Mouse (Mus musculus) T-helper 2 cell (primary cell): Measurements from ENCODE around the gene Olfr811.

ENCODE experiments used
- in situ Hi-C: fragments of 300-600 bp; cut with MboI, MseI; formaldehyde crosslinking; loops from one replicate; pipeline ENCODE4 v1.15.1; 2025; ENCODE audit warnings: high pct_unique_total_duplicates

Olfr811 gene

GRCm38 (mm10) chr10:129804296-129804695 lies at the start of gene Olfr811:
Gene Olfr811, minus strand, starts transcription at chr10:129804396.
- in situ Hi-C loops = no loop called here

DNA sequence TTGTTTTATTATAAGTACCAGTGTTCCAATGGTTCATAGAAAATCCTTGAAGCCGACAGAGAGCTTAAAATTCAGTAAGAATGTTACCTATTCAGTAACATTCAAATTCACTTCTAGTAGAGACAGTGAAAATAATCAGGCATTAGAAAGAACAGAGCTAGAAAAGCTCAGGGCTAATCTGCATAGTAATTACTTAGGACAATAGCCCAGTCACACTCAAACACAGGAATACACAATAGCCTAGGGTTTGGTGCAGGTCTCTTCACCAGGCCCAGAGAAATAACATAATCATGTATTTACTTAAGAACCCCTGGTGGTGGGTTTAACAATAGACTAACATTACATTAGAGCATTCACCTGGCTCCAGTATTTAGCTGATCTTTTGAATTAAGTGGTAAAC lies 43.1 kb upstream of the Olfr811 start:
- in situ Hi-C loops = no loop called here

DNA sequence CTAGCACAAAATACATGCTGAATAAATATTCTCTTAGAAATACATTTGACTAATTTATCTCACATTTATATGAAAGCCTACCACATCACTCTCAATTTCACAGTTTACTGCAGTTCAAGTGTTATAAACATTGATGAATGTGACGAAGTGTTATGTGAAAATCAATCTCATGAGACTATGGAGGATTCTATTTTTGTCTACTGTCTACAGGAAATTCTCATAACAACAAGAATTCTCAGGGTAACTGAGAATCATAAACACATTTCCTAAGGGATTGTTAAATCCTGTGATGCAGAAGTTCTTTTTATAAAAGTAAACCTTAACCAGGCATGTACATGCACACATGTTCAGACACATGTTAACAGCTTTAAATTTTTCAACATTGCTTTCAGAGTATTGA lies 41.8 kb upstream of the Olfr811 start, which contains the start of gene Olfr812:
Gene Olfr812, minus strand, starts transcription at position 101 of the 400 bp plus-strand sequence.
- in situ Hi-C loops = no loop called here

DNA sequence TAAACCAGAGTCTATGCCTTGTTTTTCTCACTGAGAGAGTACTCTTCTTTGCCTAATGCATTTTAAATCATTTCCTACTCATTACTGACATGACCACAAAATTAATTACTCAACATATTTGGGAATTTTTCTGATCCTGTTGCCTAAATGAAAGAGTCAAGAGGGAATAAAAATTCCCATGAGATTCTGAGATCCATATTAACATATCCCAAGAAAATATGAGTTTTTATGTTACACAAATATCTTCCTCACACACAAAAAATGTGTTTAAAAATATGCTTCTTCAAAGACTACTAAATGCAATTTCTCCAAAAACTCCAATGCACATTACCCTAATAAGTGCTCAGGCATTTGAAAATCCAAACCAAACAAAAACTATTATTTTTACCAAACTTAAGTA lies 9.4 kb downstream of the Olfr811 start, which contains the start of gene Olfr810:
Gene Olfr810, minus strand, starts transcription at position 101 of the 400 bp plus-strand sequence.
- in situ Hi-C loops = loop anchor here (10.0 kb wide), 1 partner anchor 160 kb away; the partner anchor contains the start of gene Olfr799

GRCm38 (mm10) chr10:129778123-129778522 lies 26.1 kb downstream of the Olfr811 start:
- in situ Hi-C loops = no loop called here

GRCm38 (mm10) chr10:129774338-129774737 lies 29.9 kb downstream of the Olfr811 start, which contains the start of gene Olfr809:
Gene Olfr809, plus strand, starts transcription at chr10:129774638.
- in situ Hi-C loops = no loop called here

- in situ Hi-C loops = no loop called here
These were observed 39.0 kb downstream of the Olfr811 start, which contains the start of gene Olfr808 for GRCm38 (mm10) chr10:129765182-129765581. Gene Olfr808, plus strand, starts transcription at chr10:129765482.

DNA sequence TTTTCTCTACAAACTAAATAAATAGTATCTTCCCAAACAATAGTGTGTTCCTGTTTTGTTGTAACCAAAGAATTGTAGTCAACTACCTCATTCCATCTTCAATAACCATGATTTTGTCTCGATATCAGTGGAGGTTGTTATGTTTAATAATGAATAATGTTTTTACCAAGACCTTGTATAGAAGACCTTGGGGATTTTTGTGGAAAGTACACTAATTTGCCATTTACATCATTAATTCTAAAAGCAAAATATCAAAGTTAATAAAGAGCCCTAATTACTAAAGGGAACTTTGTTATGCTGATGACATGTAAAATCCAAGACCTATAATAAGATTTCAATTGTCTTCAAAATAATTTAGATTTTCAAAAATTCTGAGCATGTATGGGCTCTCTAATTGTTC lies 46.5 kb downstream of the Olfr811 start, which contains the start of gene Olfr807:
Gene Olfr807, minus strand, starts transcription at position 101 of the 400 bp plus-strand sequence.
- in situ Hi-C loops = no loop called here
